Mouse (Mus musculus): ENCODE data around the gene Hdgfl3. TPM values are rescaled to one million over a fixed set of nuclear protein-coding genes. Genes with fewer than 3 reads are reported as not detected.

Hdgfl3 gene
- total RNA-seq (2021) = 10 to 100 TPM; 70.0 to 74.6 TPM
- long read RNA-seq, full-length matches to known transcripts = 21 of 38 reads
- long read RNA-seq, partial matches to known transcripts = 0 of 38 reads
- long read RNA-seq, other reads (novel, unspliced or antisense) = 17 of 38 reads

- DNase-seq (ENCODE audit: low spot score in 2 of 2) = peak; percentile 79 to 87
These were observed at the start of gene Hdgfl3 for GRCm38 (mm10) chr7:81934267-81934745. Hdgfl3 (minus strand) TSS chr7:81934473.

- no peak for DNase-seq (ENCODE audit: low spot score in 2 of 2)
These were observed 49.4 kb upstream of the Hdgfl3 start for GRCm38 (mm10) chr7:81983651-81984050.

- DNase-seq (ENCODE audit: low spot score in 2 of 2) = no peak
These were observed 44.0 kb upstream of the Hdgfl3 start for GRCm38 (mm10) chr7:81978304-81978703.

- no peak for DNase-seq (ENCODE audit: low spot score in 2 of 2)
These were observed 40.3 kb upstream of the Hdgfl3 start for GRCm38 (mm10) chr7:81974616-81975015.

- DNase-seq (ENCODE audit: low spot score in 2 of 2) = no peak
These were observed 39.7 kb upstream of the Hdgfl3 start for GRCm38 (mm10) chr7:81973939-81974338.

- DNase-seq (ENCODE audit: low spot score in 2 of 2) = no peak
These were observed 39.1 kb upstream of the Hdgfl3 start for GRCm38 (mm10) chr7:81973339-81973738.

- DNase-seq (ENCODE audit: low spot score in 2 of 2) = no peak
These were observed 34.7 kb upstream of the Hdgfl3 start for GRCm38 (mm10) chr7:81968975-81969374.

- no peak for DNase-seq (ENCODE audit: low spot score in 2 of 2)
These were observed 34.2 kb upstream of the Hdgfl3 start for GRCm38 (mm10) chr7:81968451-81968850.

- DNase-seq (ENCODE audit: low spot score in 2 of 2) = no peak
These were observed 31.9 kb upstream of the Hdgfl3 start for GRCm38 (mm10) chr7:81966195-81966594.

- peak; percentile 34 to 40 for DNase-seq (ENCODE audit: low spot score in 2 of 2)
These were observed 25.4 kb upstream of the Hdgfl3 start for GRCm38 (mm10) chr7:81959704-81960103.

GRCm38 (mm10) chr7:81954208-81954846, 20.1 kb upstream of the Hdgfl3 start:
- peak; percentile 11 to 27 for DNase-seq (ENCODE audit: low spot score in 2 of 2)

GRCm38 (mm10) chr7:81950499-81950898, 16.2 kb upstream of the Hdgfl3 start:
- no peak for DNase-seq (ENCODE audit: low spot score in 2 of 2)

GRCm38 (mm10) chr7:81945398-81945797, 11.1 kb upstream of the Hdgfl3 start:
- DNase-seq (ENCODE audit: low spot score in 2 of 2) = no peak

GRCm38 (mm10) chr7:81934806-81935205, 533 bp upstream of the Hdgfl3 start:
- DNase-seq (ENCODE audit: low spot score in 2 of 2) = no peak

GRCm38 (mm10) chr7:81933601-81934266, 539 bp downstream of the Hdgfl3 start:
- peak; percentile 68 to 76 for DNase-seq (ENCODE audit: low spot score in 2 of 2)

- peak in 1 of 2 experiments; percentile 20 for DNase-seq (ENCODE audit: low spot score in 2 of 2)
These were observed 1.1 kb downstream of the Hdgfl3 start for GRCm38 (mm10) chr7:81933061-81933600.

GRCm38 (mm10) chr7:81932521-81933045, 1.7 kb downstream of the Hdgfl3 start:
- DNase-seq (ENCODE audit: low spot score in 2 of 2) = no peak

GRCm38 (mm10) chr7:81928998-81929397, 5.3 kb downstream of the Hdgfl3 start:
- DNase-seq (ENCODE audit: low spot score in 2 of 2) = no peak

- no peak for DNase-seq (ENCODE audit: low spot score in 2 of 2)
These were observed 12.8 kb downstream of the Hdgfl3 start for GRCm38 (mm10) chr7:81921379-81921952.

GRCm38 (mm10) chr7:81920314-81920713, 14.0 kb downstream of the Hdgfl3 start:
- DNase-seq (ENCODE audit: low spot score in 2 of 2) = no peak

GRCm38 (mm10) chr7:81918316-81918715, 16.0 kb downstream of the Hdgfl3 start:
- DNase-seq (ENCODE audit: low spot score in 2 of 2) = no peak

GRCm38 (mm10) chr7:81904926-81905325, 29.3 kb downstream of the Hdgfl3 start:
- DNase-seq (ENCODE audit: low spot score in 2 of 2) = no peak
